Mouse (Mus musculus) kidney, adult 11 months (tissue): ENCODE results near the gene Tctex1d4.

Experiments used
- DNase-seq: peaks from one replicate; pipeline ENCODE4 v3.0.0; 2022

Gene Tctex1d4

DNA sequence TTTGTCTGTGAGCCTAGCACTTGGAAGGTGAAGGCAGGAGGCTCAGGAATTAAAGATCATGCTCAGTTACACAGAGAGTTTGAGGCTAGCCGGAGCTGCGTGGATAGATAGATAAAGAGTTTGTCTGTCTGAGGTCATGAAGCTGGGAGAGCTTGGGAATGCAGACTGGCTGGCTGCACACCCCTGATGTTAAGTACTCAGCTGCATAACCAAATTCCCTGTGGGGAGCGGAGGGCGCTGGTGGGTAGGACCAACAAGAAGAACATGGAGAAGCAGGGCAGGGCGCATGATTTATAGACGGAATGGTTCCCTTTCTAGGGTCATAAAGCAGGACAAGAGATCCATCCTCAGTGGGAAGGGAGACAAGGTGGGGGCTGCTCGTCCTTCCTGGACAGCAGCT is 16.4 kb downstream of the Tctex1d4 start:
- DNase-seq, result no peak

DNA sequence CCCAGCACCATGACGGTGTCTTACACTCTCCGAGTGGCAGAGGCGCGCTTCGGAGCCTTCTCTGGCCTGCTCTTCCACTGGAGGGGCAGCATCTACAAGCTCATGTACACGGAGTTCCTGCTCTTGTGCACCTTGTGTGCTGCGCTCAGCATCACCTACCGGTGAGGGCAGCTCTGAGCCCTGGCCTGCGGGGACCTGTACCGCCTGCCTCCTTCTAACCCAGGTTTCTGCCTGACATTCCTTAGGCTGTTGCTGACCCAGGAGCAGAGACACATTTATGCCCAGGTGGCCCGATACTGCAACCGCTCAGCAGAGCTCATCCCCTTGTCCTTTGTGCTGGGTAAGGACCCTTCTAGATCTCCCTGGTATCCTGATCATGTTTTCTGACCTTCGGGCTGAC is 18.7 kb downstream of the Tctex1d4 start:
- DNase-seq, result no peak

DNA sequence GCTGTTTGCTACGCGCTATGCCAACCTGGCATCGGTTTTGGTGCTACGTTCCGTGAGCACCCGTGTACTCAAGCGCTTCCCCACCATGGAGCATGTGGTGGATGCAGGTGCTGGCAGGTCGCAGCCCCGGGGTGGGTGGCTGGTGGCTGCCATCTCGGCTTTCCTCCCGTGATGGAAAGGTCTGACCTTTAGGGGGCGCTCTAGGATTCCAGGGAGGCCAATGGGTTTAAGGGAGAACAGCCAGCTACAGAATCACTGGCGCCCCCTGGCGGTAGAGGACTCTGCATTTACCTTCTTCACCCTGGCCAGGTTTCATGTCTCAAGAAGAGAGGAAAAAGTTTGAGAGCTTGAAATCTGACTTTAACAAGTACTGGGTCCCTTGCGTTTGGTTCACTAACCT is 19.6 kb downstream of the Tctex1d4 start:
- peak; percentile 87 for DNase-seq

DNA sequence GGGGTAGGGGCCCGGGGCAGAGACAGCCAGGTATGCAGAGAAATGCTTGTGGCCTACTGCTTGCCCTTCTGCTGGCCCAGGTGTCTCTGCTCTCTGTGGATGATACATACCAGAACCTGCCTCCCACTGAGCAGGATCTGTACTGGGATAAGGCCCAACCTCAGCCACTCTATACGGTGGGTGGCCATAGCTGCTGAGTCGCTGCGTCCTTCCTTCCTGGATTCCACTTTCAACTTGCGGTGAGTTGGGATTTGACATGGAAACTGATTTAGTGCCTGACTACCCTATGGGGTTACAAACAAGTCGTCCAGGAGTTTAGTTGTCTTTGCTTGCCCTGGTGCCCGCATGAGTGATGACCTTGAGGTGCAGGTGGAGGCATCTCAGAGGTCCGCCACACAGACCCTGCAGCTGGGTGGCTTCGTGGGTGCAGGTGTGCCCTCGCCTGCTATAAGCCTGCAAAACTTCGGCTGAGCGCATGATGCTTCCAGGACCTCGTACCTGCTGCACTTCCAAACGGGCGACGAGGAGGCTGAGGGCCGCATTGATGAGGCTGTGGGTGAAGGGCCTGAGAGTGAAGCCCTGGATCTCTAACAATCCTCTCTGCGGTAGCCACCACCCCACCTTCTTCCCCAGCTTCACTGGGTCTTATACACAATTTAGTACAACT is 21.6 kb downstream of the Tctex1d4 start:
- no peak for DNase-seq

DNA sequence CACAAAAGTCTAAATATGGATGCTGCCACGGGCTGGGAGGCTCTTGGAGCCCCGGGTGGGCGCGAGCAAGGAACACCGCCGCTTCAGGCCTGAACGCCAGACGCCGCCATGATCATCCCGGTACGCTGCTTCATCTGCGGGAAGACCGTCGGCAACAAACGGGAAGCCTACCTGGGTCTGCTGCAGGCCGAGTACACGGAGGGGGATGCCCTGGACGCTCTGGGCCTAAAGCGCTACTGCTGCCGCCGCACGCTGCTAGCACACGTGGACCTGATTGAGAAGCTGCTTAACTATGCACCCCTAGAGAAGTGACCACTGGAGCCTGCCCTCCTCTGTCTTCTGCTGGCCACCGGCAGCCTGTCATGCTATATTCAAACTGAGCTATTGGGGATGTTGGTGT is 22.2 kb downstream of the Tctex1d4 start:
- no peak for DNase-seq

DNA sequence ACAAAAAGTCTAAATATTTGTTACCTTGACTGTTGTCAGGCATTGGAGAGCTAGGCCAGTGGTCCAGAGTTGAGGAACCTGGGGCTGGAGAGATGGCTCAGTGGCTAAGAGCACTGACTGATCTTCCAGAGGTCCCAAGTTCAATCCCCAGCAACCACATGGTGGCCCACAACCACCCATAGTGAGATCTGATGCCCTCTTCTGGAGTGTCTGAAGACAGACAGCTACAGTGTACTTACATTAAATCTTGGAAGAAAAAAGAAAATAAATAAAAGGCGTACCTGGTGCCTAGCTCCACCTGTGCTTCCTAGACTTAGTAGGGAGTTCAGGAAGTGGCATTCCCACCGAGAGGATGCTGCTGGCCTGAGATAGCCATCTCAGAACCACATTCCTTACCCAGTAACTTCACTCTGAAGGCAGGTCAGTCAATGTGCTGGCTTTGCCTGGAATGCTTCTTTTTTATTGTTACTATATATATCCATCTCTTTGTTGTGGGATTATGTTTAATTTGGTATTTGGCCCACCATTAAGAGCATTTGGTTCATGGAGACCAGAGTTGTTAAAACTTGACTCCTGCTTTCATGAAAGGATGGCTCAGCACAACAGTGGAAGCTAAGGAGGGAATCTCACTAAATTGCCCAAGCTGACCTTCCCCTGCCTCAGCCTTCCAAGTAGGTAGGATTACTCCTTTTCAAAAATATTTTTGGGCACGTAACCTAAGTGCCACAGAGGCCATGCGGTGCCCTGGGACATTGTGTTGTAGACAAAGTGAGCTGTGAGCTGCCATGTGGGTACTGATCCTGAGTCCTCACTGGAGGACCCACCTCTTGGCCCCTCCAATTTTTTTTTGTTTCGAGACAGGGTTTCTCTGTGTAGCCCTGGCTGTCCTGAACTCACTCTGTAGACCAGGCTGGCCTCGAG is 23.0 kb downstream of the Tctex1d4 start:
- no peak for DNase-seq

DNA sequence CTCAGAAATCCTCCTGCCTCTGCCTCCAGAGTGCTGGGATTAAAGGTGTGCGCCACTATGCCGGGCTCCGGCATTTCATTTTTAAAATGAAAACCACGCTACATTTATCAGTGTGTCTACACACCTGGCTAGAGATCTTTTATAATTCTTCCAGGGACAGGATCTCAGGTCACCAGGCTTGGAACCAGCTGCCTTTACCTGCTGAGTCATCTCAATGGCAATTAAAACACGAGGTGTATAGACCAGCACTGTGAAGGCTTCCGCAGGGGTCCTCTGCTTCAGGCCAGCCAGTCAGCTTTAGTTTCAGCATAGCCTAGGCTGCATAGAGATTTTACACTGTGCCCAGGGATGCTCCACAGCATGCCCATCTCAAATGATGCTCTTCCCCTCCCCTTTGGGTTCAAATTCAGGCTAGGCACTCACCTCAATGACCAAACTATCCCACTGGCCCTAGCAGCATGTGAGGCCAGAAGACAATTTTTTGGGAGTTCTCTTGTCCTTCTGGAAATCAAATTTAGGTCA is 23.7 kb downstream of the Tctex1d4 start:
- no peak for DNase-seq

DNA sequence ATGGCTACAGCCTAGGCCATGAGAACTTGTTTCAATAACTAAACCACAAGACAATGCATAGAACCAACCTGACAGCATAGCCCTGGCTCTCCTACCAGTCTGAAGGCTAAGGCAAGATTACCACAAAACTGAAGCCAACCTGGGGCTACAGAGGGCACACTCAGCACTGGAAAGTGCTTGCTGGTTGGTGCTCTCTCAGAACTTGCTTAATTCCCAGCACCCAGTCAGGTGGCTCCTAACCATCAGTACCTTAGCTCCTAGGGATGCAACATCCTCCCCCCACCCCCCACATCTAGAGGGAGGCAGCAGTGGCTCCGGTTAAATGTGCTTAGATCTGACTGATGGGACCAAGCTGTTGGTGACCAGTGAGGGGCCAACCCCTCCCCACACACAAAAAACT is 24.8 kb downstream of the Tctex1d4 start:
- DNase-seq, result no peak

DNA sequence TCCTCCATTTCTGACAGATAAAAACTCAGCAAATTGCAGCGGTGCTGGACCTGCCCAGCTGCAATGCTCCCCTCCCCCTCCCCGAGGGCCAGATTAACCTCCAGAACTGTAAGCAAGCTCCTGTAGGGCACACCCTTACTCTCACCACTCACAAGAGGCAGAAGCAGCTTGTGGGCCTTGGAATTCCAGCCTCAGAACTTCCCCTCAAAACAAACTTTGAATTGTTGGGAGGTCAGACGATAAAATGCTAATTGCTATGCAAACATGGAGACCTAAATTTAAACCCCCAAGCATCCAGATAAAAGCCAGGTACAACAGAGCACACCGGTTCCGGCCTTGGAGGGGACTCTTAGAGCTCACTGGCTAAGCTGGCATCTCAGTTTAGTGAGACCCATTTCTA is 26.1 kb downstream of the Tctex1d4 start:
- no peak for DNase-seq

DNA sequence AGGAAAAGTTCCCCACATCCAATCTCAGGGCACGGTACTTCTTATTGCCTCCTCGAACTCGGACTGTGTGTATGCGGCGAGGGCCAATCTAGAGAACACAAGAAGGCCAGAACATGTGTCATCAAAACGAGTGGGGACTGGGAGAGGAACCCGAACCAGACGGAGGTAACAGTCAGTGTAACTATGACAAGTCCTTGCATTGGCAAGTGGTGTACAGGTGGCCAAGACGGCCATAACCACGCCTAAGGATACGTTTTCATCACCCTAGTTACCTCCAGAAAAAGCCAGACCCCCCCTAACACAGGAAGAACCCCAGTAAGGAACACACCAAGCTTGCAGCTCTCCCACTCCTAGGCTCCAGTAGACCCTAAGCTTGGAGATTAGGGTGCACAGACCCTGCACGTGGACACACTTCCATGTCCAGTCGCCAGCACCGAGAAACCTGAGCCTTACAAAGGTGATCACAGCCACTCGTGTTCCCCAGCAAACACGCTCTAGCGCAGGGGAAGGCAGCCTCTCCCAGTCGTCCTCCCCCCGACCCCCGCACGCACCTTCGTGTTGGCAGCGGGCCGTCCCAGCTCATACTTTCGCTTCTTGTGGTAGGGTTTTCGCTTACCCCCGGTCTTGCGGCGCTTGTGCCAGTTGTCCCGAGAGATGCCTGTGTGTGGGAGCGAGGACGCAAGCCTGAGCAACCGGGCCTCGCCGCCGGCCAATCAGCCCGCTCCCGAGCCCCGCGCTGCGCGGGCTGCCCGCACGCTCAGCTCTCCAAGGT is 28.6 kb downstream of the Tctex1d4 start:
- DNase-seq, result no peak

DNA sequence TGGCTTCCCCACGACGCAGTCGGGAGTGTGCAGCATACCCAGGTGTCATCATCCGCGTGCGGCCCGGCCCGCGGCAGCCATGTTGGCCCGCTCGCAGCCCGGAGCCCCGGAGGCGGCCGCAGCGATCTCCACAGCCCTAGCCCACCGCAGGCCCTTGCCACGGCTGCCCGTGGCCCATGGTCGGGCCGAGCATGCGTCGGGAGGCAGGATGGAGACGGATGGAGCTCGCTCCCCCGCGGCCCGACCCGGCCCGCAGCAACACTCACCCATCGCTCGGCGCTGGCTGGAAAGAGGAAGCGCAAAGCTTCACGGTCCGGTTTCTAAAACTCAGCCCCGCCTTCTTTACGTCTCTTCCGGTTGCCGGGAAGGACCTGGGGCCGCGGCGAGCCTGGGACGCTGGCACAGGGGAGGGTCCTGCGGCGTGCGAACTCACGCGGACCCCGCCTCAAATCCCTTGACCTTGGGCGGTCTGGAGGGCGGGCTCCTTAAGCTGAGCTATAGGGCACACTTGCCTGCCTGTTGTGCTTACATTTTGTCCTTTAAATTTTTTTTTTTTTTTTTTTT is 29.3 kb downstream of the Tctex1d4 start, which contains the start of gene Rps8:
TSS of gene Rps8 (minus strand) at position 452 of the 564 bp plus-strand sequence.
- DNase-seq, result peak; percentile 86

DNA sequence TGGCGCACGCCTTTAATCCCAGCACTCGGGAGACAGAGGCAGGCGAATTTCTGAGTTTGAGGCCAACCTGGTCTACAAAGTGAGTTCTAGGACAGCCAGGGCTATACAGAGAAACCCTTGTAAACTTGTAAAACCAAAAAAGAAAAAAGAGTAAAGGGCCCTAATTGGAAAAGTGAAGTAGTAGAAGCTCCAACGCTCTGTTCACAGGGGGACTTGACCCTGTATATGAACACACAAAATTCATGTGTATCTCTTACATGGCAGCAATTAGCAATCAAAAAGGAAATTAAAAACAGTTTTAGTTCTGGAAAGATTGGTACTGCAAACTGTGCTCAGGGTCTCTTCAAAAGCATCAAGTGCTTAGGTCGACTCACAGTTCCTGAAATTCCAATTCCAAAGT is 29.8 kb downstream of the Tctex1d4 start:
- no peak for DNase-seq

DNA sequence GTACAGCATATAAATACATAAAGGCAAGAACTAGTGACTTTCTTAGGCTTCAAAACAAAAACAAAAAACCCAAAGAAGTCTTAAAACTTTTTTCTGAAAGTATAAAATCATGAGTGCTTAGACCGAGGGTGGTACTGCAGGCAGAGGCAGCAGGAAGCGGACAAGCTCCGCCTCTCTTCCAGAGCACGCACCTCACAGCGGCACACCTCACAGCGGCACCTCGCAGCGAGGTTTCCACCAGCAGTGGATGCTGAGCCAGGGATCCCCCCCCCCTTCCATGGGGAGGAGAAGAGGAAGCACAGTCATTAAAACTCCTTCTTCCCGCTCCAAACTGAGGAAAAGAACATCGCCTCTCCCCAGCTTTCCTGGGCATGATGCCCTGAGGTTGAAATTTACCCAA is 33.1 kb downstream of the Tctex1d4 start:
- DNase-seq, result no peak

DNA sequence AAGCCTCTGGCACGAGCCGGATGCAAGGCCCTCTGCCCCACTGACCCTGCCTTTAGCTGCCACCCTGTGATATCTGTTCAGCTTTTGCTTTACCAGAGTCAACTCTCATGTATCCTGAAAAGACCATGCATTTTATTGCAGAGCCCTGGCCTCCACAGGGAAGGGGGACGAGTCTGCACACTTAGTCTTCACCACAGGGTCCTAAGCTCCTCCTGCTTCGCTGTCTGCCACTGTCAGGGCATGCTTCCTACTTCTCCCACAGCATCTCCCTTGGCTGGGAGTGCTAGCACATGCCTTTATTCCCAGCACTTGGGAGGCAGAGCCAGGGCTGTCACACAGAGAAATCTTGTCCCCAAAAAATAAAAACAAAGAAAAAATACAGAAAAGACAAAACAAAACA is 34.6 kb downstream of the Tctex1d4 start:
- no peak for DNase-seq

DNA sequence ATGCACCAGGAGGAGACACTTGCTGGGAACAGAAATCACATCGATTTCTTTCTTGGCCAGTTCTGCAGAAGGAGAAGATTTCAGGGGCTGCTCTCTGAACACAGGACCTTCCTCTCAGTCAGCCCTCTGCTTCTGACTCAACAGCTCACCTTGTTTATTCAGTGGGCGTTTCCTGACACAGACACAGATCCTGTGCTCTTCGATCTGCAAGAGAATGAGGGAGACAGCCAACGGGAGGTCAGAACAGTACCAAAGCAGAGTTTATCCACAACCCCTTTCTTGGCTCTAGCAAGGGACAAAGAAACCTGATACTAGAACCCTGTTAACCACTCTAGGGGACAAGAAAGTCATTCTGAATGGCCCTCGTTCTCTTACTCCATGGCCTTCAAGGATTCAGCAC is 43.3 kb downstream of the Tctex1d4 start:
- no peak for DNase-seq
